Mouse (Mus musculus): ENCODE data around the gene Nfyc.

Nfyc gene

GRCm38 (mm10) chr4:120747941-120748866, 83.2 kb downstream of the Nfyc start, which contains the start of gene Kcnq4:
Gene Kcnq4, minus strand, starts transcription at chr4:120748612.
- DNase-seq, result no peak

- peak; percentile 34 for DNase-seq
Measured at GRCm38 (mm10) chr4:120747243-120747792, 84.1 kb downstream of the Nfyc start.

GRCm38 (mm10) chr4:120746552-120747150, 84.7 kb downstream of the Nfyc start:
- DNase-seq, result peak; percentile 30

- DNase-seq, result no peak
Measured at GRCm38 (mm10) chr4:120745731-120746551, 85.4 kb downstream of the Nfyc start.

GRCm38 (mm10) chr4:120743636-120744035, 87.7 kb downstream of the Nfyc start:
- DNase-seq, result no peak

GRCm38 (mm10) chr4:120741303-120741702, 90.1 kb downstream of the Nfyc start:
- DNase-seq, result no peak

- DNase-seq, result no peak
Measured at GRCm38 (mm10) chr4:120734012-120734622, 97.3 kb downstream of the Nfyc start.

GRCm38 (mm10) chr4:120732737-120733136, 98.6 kb downstream of the Nfyc start:
- DNase-seq, result no peak

- DNase-seq, result peak; percentile 68
Measured at GRCm38 (mm10) chr4:120731030-120731644, 100.2 kb downstream of the Nfyc start.

- DNase-seq, result no peak
Measured at GRCm38 (mm10) chr4:120730574-120730973, 100.8 kb downstream of the Nfyc start.

GRCm38 (mm10) chr4:120730146-120730545, 101.2 kb downstream of the Nfyc start:
- DNase-seq, result peak; percentile 74

- DNase-seq, result no peak
Measured at GRCm38 (mm10) chr4:120729441-120729840, 101.9 kb downstream of the Nfyc start.

GRCm38 (mm10) chr4:120727842-120728241, 103.5 kb downstream of the Nfyc start:
- no peak for DNase-seq

GRCm38 (mm10) chr4:120726174-120726573, 105.2 kb downstream of the Nfyc start:
- no peak for DNase-seq

GRCm38 (mm10) chr4:120725516-120726090, 105.8 kb downstream of the Nfyc start:
- no peak for DNase-seq

- no peak for DNase-seq
Measured at GRCm38 (mm10) chr4:120721574-120721973, 109.8 kb downstream of the Nfyc start.

GRCm38 (mm10) chr4:120719152-120719551, 112.2 kb downstream of the Nfyc start:
- no peak for DNase-seq

GRCm38 (mm10) chr4:120717591-120717990, 113.8 kb downstream of the Nfyc start:
- DNase-seq, result no peak

GRCm38 (mm10) chr4:120716765-120717164, 114.6 kb downstream of the Nfyc start:
- no peak for DNase-seq

- peak; percentile 46 for DNase-seq
Measured at GRCm38 (mm10) chr4:120716141-120716571, 115.2 kb downstream of the Nfyc start.

- DNase-seq, result peak; percentile 42
Measured at GRCm38 (mm10) chr4:120713856-120714497, 117.4 kb downstream of the Nfyc start.

Measured in cerebellum, adult 9-11 months (tissue).